Mouse (Mus musculus) myocyte (in vitro differentiated cells): Measurements from ENCODE around the gene Gm45140. TPM values are rescaled to one million over a fixed set of nuclear protein-coding genes. Genes with fewer than 3 reads are reported as not detected.
A peak's percentile ranks its signal among the peaks of the same experiment; 100 is the strongest.

Source experiments
- H3K27me3 ChIP-seq: one replicate; pipeline ENCODE4 v1.6.1; 2011; ENCODE audit not compliant: control insufficient read depth, insufficient read depth, insufficient read length
- H3K36me3 ChIP-seq: one replicate; pipeline ENCODE4 v1.6.1; 2011; ENCODE audit not compliant: control insufficient read depth, insufficient read depth
- H3K4me2 ChIP-seq: one replicate; pipeline ENCODE4 v1.6.1; 2011; ENCODE audit warnings: low read depth, control low read depth
- H3K4me3 ChIP-seq: one replicate; pipeline ENCODE4 v1.5.1; 2011; ENCODE audit warnings: mild to moderate bottlenecking, control low read depth, moderate library complexity
- H3K79me2 ChIP-seq: one replicate; pipeline ENCODE4 v1.6.1; 2011; ENCODE audit not compliant: control insufficient read depth, insufficient read depth
- H3ac ChIP-seq: one replicate; pipeline ENCODE4 v1.6.1; 2011; ENCODE audit not compliant: control insufficient read depth, insufficient read length
- CEBPB ChIP-seq: IDR thresholded peaks from 2 replicates; pipeline ENCODE4 v1.6.1; 2011; ENCODE audit warnings: mild to moderate bottlenecking, moderate library complexity; ENCODE audit not compliant: poor library complexity, insufficient read depth, severe bottlenecking
- E2F4 ChIP-seq: IDR thresholded peaks from one replicate; pipeline ENCODE4 v1.6.1; 2011; ENCODE audit warnings: mild to moderate bottlenecking, control low read depth, moderate library complexity; ENCODE audit not compliant: insufficient read depth
- MAX ChIP-seq: IDR thresholded peaks from one replicate; pipeline ENCODE4 v1.6.1; 2011; ENCODE audit warnings: low read depth, mild to moderate bottlenecking, control low read depth
- MYOD1 ChIP-seq, 3 experiments: IDR thresholded peaks; one replicate each; pipeline ENCODE4 v1.6.1; 2011; ENCODE audit warnings: control low read depth in 2 of 3, low read depth in 2 of 3, mild to moderate bottlenecking in 2 of 3, moderate library complexity in 1 of 3; ENCODE audit not compliant: insufficient read length in 2 of 3, control insufficient read depth in 1 of 3
- MYOG ChIP-seq, 3 experiments: IDR thresholded peaks; one replicate each; pipeline ENCODE4 v1.6.1; 2011; ENCODE audit warnings: control low read depth in 2 of 3, low read depth in 2 of 3, mild to moderate bottlenecking in 2 of 3; ENCODE audit not compliant: insufficient read length in 2 of 3, control insufficient read depth in 1 of 3, insufficient read depth in 1 of 3
- POLR2A ChIP-seq: IDR thresholded peaks from one replicate; pipeline ENCODE4 v1.6.1; 2011; ENCODE audit warnings: low read depth, mild to moderate bottlenecking, control low read depth, moderate library complexity; ENCODE audit not compliant: insufficient read length
- POLR2AphosphoS2 ChIP-seq: IDR thresholded peaks from one replicate; pipeline ENCODE4 v1.6.1; 2011; ENCODE audit warnings: low read depth, control low read depth; ENCODE audit not compliant: insufficient read length
- REST ChIP-seq: IDR thresholded peaks from one replicate; pipeline ENCODE4 v1.6.1; 2011; ENCODE audit warnings: mild to moderate bottlenecking, control low read depth, moderate library complexity; ENCODE audit not compliant: insufficient read depth, insufficient read length
- SRF ChIP-seq: IDR thresholded peaks from one replicate; pipeline ENCODE4 v1.6.1; 2011; ENCODE audit warnings: low read depth; ENCODE audit not compliant: control insufficient read depth, insufficient read length
- TCF12 ChIP-seq: IDR thresholded peaks from one replicate; pipeline ENCODE4 v1.6.1; 2011; ENCODE audit warnings: mild to moderate bottlenecking, control low read depth; ENCODE audit not compliant: poor library complexity, insufficient read depth, severe bottlenecking
- TCF3 ChIP-seq: IDR thresholded peaks from one replicate; pipeline ENCODE4 v1.6.1; 2011; ENCODE audit warnings: low read depth, control low read depth; ENCODE audit not compliant: insufficient read length
- USF1 ChIP-seq: IDR thresholded peaks from one replicate; pipeline ENCODE4 v1.6.1; 2011; ENCODE audit warnings: low read depth, mild to moderate bottlenecking, control low read depth, moderate library complexity
- polyA plus RNA-seq: library from polyadenylated mRNA; unstranded; fragments of >200 nt; fragmentation: generic; extraction: Trizol; gene quantifications from one replicate; pipeline ENCODE4 v1.2.1, GENCODE M21; 2012; ENCODE audit warnings: missing spikeins

Gene Gm45140
- polyA plus RNA-seq, 1 experiment = 2.6 TPM

- peak overlapping the region; percentile 75 for H3K4me3 ChIP-seq
- H3K27me3 ChIP-seq = no peaks in the 10 kb centered on the region
- no peaks in the 10 kb centered on the region for H3K79me2 ChIP-seq
- no peaks in the 10 kb centered on the region for H3K36me3 ChIP-seq
- H3K4me2 ChIP-seq = peak overlapping the region; percentile 84
- H3ac ChIP-seq = peak overlapping the region; percentile 59
- TF ChIP-seq TCF3 = no peak
- no peak for TF ChIP-seq MYOD1 (IDR thresholded peaks at IDR 0.05; ENCODE audit: control insufficient read depth in 1 of 3, insufficient read length in 2 of 3, low read depth in 2 of 3)
- TF ChIP-seq USF1 = no peak
- TF ChIP-seq E2F4 = no peak
- TF ChIP-seq POLR2AphosphoS2 = no peak
- no peak for TF ChIP-seq MYOG (IDR thresholded peaks at IDR 0.05; ENCODE audit: control insufficient read depth in 1 of 3, insufficient read depth in 1 of 3, insufficient read length in 2 of 3, low read depth in 2 of 3)
- TF ChIP-seq POLR2A = no peak
- no peak for TF ChIP-seq TCF12
These were observed 24.6 kb downstream of the Gm45140 start for GRCm38 (mm10) chr6:87810713-87811669.

GRCm38 (mm10) chr6:87810311-87810710 lies 25.3 kb downstream of the Gm45140 start:
- Histone ChIP-seq H3K36me3 (no peaks in the 10 kb centered on the region), H3ac (peak overlapping the region; percentile 59), H3K27me3 (no peaks in the 10 kb centered on the region), H3K4me2 (peak overlapping the region; percentile 84), H3K79me2 (no peaks in the 10 kb centered on the region), H3K4me3 (peak overlapping the region; percentile 75)
- no peak for TF ChIP-seq REST
- TF ChIP-seq MYOG (IDR thresholded peaks at IDR 0.05; ENCODE audit: control insufficient read depth in 1 of 3, insufficient read depth in 1 of 3, insufficient read length in 2 of 3, low read depth in 2 of 3) = no peak
- no peak for TF ChIP-seq TCF12
- TF ChIP-seq E2F4 = no peak
- no peak for TF ChIP-seq CEBPB
- no peak for TF ChIP-seq POLR2A
- no peak for TF ChIP-seq TCF3
- no peak for TF ChIP-seq MAX
- no peak for TF ChIP-seq POLR2AphosphoS2
- TF ChIP-seq SRF = no peak
- no peak for TF ChIP-seq MYOD1 (IDR thresholded peaks at IDR 0.05; ENCODE audit: control insufficient read depth in 1 of 3, insufficient read length in 2 of 3, low read depth in 2 of 3)
- no peak for TF ChIP-seq USF1

GRCm38 (mm10) chr6:87809651-87810161 lies 25.9 kb downstream of the Gm45140 start:
- peak overlapping the region; percentile 75 for H3K4me3 ChIP-seq
- peak overlapping the region; percentile 84 for H3K4me2 ChIP-seq
- no peak for TF ChIP-seq SRF
- peak in 1 of 3 experiments; percentile 33 for TF ChIP-seq MYOD1 (IDR thresholded peaks at IDR 0.05; ENCODE audit: control insufficient read depth in 1 of 3, insufficient read length in 2 of 3, low read depth in 2 of 3)
- peak in 1 of 3 experiments; percentile 32 for TF ChIP-seq MYOG (IDR thresholded peaks at IDR 0.05; ENCODE audit: control insufficient read depth in 1 of 3, insufficient read depth in 1 of 3, insufficient read length in 2 of 3, low read depth in 2 of 3)
- H3K27me3 ChIP-seq = no peaks in the 10 kb centered on the region
- H3ac ChIP-seq = no peak overlapping the region
- no peaks in the 10 kb centered on the region for H3K36me3 ChIP-seq
- H3K79me2 ChIP-seq = no peaks in the 10 kb centered on the region

GRCm38 (mm10) chr6:87809144-87809543 lies 26.5 kb downstream of the Gm45140 start:
- H3K4me2 ChIP-seq = peak overlapping the region; percentile 84
- no peaks in the 10 kb centered on the region for H3K79me2 ChIP-seq
- H3K36me3 ChIP-seq = no peaks in the 10 kb centered on the region
- H3K4me3 ChIP-seq = no peak overlapping the region
- H3K27me3 ChIP-seq = no peaks in the 10 kb centered on the region
- no peak overlapping the region for H3ac ChIP-seq
- TF ChIP-seq CEBPB = no peak

- H3K27me3 ChIP-seq = no peaks in the 10 kb centered on the region
- no peak overlapping the region for H3ac ChIP-seq
- TF ChIP-seq POLR2A (no peak), USF1 (no peak), SRF (no peak), MAX (no peak), REST (no peak), POLR2AphosphoS2 (no peak), CEBPB (no peak), TCF12 (no peak), MYOD1 (IDR thresholded peaks at IDR 0.05; ENCODE audit: control insufficient read depth in 1 of 3, insufficient read length in 2 of 3, low read depth in 2 of 3) (no peak)
- no peaks in the 10 kb centered on the region for H3K36me3 ChIP-seq
- H3K4me2 ChIP-seq = no peak overlapping the region
- no peak overlapping the region for H3K4me3 ChIP-seq
- H3K79me2 ChIP-seq = no peaks in the 10 kb centered on the region
These were observed 27.1 kb downstream of the Gm45140 start for GRCm38 (mm10) chr6:87808521-87808920.
